Mouse (Mus musculus): Measurements from ENCODE around the gene Sept8.

The Sept8 gene

DNA sequence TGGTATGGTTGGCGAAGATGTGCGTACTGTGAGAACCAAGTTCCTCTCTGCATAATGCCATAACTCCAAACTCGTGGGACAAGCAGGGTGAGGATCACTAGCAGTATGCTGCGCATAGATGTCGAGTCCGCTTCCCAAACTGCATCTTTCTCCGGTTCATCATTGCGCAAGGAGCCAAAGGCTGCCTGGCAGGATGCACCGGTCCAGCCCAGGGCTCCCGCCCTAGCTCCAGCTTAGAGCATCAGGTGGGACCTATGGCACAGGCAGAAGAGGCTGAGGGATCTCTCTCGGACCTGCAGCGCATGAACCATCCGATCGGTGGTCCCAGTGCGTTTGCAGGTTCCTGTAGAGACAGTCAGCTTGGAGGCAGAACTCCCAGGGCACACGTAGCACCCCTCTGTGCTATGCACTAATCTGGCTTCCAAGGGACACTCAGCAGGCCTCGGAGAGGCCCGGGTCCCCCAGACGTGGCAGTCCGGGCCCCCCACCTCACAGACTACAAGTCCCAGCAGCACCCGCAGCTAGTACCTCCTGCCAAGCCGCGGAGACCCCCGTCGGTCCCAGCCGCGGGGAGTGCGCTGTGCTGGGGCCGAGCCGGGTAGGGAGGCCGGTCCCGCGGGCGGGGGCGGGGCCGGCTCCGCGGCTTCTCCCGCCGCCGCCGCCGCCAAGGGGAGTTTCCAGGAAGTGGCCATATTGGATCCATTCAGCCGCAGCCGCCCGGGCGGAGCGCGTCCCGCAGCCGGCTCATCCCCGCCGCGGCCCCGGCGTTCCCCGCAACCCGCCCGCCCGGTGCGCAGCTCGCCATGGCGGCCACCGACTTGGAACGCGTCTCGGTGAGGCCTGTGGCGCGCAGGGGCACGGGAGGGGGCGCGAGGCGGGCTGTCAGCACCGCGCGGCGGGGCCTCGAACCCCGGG, at the start of gene Sept8:
Gene Sept8, plus strand, starts transcription at position 51 of the 915 bp plus-strand sequence.
- DNase-seq (ENCODE audit: extremely low spot score, low read depth, low spot score), result no peak

DNA sequence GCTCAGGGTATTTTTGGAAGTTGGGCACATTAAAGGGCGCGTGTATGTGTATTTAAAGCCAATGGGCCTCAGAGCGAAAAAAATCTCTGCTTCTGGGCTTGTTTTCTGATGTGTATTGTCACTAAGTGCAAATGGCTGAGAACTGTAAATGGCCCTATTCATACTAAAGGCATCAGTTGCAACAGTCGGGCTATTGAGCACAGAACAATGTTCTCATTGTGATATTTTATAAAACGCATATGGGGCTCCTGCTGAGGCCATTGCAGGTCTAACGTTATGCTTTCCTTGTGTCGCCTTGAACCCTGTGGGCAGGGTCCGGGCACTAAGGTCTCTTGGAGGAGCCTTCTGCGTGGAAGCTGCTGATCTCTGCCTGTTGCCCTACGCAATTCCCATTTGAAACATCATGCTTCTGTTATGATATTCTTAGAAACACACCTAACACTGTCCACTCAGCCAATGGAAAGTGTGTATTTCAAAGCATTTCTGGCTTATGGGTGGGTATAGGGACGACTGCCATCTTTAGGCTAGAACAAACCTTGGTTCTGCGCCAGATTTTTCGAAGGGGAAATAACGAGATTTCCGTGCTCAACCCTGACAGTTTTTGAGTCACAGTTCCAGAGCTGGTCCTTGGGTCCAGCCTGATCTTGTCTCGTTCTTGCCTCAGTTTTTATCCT, 49.6 kb upstream of the Sept8 start:
- no peak for DNase-seq (ENCODE audit: extremely low spot score, low read depth, low spot score)

DNA sequence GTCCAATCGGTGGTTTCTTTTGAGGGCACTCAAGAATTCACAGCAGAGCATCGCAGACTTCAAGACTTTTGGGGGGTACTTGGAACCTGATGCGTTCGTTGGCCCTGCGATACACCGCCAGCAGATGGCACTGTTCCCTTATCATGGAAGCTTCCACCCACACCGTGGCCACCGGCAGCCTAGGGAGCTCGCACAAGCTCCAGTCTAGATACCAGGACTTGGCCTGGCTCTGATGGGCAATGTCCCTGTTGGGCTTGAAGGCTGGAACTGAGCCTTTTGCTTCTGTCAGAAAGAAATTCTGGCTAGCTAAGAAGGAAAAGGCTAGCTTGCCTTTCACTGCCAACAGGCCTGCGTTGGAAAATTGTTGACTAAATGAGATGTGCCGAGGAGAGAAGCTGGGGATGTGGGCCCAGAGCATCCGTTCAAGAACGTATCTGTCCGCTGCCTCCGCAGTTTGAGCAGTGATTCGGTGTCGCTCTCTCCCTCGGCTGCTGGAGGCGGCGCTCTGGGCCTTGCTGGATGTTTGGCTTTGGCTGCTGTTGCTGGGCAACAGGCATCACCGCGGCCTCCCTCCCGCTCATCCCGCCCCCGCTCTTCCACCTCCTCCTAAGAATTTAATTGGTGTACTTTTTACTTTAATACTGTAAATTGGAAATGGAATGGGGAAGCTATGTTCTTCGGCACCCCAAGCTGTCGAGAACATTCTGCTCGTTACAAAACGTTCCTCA, 48.9 kb upstream of the Sept8 start, which contains the start of gene Gm9837:
Gene Gm9837, minus strand, starts transcription at position 512 of the 728 bp plus-strand sequence.
- peak; percentile 73 for DNase-seq (ENCODE audit: extremely low spot score, low read depth, low spot score)

DNA sequence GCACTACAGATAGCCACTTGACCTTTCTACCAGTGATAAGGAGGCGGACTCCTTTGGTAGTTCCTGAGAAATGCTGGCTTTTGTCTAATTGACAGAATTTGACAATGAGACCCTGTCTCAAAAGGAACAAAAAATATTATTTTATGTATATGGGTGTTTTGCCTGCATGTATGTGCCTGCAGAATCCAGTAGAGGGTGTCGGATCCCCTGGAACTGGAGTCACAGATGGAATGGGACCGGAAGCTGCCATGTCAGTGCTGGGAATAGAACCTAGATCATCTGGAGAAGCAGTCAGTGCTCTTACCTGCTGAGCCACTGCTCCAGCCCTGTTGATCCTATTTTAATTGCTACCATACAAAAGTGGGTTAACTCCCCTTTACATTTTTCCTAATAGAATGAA, 46.3 kb upstream of the Sept8 start:
- DNase-seq (ENCODE audit: extremely low spot score, low read depth, low spot score), result no peak

DNA sequence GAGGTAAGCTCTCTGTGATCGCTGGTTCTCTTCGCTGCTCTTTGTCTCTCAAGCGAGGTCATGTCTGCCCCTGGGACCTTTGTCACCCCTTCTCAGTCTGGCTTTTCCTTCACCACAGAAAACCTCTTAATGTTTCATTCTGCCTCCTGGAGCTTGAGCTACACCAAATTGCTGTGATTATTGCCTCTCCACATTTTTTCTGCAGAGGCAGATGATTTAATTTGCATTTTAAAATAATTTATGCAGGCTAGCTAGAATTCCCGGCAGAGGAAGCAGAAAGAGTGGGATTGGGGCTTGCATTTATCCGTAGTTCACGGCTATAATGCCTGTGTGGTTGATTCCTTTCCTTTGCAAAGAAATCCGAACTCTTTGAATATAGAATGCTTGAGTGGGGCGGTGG, 43.4 kb upstream of the Sept8 start:
- no peak for DNase-seq (ENCODE audit: extremely low spot score, low read depth, low spot score)

DNA sequence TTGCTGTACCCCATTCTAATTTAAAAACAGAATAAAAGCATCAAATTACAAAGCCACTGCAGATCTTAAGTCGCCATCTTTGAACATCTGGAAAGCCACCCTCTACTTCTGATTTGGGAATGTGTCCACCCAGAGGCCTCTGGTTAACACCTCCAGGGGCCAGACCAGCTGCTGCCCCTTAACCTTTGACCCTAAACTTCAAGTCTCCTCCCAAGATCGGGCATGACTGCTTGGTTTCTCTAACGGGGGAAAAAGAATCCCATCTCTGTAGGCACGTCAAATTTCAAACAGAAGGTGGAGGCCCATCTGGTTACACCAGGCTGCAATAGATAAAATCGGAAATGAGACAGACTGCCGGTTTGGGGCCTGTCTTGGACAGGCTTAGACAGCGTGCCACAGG, 41.2 kb upstream of the Sept8 start:
- DNase-seq (ENCODE audit: extremely low spot score, low read depth, low spot score), result no peak

DNA sequence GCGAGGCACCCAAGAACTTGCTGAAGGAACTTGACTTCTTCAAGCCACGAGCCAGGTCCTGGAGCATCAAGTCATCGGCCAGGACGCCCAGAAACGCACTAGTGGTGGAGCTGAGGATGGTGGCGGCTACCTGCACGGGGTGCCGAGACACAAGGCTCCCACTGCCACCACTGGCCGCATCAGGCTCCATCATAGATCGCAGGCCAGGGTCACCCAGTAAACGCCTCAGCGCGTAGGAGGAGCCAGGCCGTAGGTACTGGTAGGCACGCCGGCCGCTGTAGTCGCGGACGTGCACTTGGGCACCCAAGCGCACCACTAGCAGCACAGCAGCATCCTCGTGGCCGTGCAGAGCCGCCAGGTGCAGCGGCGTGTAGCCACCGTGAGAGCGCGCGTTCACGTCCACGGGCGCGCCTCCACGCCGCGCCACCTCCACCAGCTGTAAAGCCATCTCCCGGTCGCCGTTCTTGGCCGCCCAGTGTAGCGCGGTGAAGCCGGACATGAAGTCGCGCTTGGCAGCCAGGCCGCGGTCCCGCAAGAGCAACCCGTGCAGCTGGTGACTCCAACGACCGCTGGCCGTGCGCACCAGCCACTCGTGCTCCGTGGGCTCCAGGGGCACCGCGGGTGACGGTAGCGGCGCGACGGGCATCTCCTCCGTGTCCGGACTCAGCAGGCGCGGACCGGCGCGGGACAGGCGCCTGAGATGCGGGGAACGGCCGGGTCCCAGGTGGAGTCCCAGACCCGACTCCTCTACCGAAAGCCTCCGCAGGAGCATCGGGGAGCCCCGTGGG, 40.5 kb upstream of the Sept8 start:
- DNase-seq (ENCODE audit: extremely low spot score, low read depth, low spot score), result no peak

DNA sequence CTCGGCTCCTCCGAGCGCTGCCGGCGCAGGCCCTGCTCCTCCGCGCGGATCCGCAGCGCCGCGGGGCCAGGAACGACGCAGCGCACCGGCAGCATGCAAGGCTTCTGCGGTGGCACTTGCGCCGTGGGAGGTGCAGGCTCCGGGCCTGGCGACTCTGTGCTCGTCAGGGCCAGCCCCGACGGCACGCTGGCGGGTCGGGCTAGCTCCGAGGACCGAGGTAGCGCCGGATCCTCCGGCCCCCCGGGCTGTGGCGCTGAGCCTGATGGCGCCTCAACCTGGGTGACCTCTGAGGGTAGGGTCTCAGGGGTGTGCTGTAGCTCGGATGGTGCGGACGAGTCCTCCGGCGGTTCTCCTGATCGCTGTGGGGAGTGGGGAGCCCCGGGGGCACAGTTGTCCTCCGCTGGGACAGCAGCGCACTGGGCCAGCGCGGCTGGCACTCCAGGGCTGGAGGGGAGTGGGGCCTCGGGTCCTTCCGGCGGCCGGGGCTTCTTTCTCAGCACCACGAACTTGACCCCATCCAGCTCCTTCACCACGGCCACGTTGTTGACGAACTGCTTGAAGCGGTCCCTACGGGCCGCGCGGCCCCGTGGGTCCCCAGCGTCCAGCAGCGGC, 39.8 kb upstream of the Sept8 start:
- no peak for DNase-seq (ENCODE audit: extremely low spot score, low read depth, low spot score)

DNA sequence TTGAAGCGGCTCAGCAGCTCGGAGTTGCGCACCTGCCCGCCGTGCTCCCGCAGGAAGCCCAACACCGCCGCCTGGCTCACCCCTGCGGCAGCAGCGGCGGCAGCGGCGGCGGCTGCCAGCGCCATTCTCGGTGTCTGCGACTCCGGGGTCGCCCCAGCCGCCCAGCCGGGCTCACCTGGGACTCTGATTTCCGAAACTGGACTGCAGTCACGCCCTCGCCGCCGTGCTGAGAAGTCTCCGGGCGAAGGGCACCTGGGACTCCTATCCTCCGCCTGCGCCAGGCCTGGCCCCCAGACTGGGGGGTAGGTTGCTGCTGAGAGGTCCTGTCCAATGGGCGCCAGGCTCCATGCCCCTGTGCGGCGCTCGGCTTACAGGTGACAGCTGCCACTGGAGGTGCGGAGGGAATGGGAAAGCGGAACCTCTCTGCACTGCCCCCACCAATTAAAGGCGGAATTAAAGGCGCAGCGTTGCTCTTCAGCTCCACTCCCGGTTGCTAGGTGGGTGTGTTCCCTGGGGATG, 39.2 kb upstream of the Sept8 start, which contains the start of the genes Gm9945 and Sowaha:
Gene Gm9945, plus strand, starts transcription at position 384 of the 519 bp plus-strand sequence.
Gene Sowaha, minus strand, starts transcription at position 492 of the 519 bp plus-strand sequence.
- no peak for DNase-seq (ENCODE audit: extremely low spot score, low read depth, low spot score)

DNA sequence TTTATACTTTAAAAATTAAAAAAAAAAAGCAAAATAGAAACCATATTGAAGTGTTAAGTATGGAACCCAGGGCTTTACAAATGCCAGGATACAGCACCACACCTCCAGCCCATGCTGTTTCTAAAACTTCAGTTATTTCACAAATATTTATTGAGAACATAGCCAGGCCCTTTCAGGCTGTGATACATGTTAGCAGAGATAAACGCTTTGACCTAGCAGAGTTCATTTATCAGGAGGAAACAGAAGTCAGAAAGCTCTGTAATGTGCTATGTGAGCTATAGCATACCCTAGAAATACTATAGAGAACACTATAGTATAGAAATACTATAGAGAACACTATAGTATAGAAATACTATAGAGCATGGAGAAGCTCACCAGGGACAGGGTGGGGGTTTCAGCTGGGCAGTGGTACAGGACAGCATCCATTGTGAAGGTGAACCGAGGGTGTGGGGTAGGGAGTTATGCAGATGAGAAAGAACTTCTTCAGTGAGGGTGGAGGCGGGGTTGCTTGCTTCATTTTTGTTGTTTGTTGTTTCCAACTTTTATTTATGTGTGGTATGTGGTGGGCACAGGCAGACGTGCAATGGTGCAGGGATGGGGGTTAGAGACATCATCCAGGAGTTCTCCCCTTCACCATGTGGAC, 37.8 kb upstream of the Sept8 start:
- DNase-seq (ENCODE audit: extremely low spot score, low read depth, low spot score), result no peak

DNA sequence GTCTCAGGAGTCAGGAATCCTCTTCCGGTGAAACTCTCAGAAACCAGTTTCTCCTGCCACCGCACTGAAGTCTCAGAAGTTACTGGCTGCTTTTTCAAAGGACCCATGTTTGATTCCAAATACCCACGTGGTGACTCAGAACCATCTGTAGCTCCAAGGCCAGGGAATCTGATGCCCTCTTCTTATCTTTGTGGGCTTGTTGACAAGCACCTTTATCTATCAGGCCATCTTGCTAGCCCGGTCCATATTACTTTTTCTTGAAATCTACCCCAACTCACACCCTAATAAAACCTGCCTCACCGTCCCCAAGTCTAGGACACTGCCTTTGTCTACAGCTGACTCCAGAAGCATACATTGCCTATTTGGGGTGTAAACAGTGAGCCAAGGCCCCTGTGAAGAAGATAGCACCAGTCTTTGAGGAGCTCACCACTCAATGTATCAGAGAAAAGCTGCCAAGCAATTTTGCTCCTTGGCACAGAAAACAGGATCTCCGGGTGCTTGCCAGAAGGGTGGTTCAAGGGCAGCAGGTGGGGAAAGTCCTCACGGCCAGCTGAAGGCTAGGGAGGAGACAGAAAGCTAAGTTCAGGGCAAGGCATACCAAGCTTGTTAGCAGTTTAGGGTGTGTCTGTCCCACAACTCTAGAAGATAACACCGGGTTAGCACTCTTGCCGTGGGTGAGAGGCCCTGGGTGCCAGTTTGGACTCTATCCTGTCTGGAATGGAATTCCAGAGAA, 35.7 kb upstream of the Sept8 start:
- DNase-seq (ENCODE audit: extremely low spot score, low read depth, low spot score), result no peak

DNA sequence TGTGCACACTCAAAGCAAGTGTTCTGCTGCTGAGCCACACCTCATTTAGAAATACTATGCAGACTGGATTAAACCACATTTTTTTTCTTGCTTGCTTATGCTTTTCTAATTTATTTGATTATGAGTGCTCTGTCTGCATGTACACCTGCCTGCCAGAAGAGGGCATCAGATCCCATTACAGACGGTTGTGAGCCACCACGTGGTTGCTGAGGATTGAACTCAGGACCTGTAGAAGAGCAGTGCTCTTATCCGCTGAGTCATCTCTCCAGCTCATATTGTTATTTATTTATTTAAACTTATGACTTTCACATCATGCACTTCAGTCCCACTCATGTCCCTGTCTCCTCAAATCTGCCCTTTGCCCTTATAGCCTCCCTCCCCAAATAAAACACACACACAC, 33.3 kb upstream of the Sept8 start:
- DNase-seq (ENCODE audit: extremely low spot score, low read depth, low spot score), result no peak

DNA sequence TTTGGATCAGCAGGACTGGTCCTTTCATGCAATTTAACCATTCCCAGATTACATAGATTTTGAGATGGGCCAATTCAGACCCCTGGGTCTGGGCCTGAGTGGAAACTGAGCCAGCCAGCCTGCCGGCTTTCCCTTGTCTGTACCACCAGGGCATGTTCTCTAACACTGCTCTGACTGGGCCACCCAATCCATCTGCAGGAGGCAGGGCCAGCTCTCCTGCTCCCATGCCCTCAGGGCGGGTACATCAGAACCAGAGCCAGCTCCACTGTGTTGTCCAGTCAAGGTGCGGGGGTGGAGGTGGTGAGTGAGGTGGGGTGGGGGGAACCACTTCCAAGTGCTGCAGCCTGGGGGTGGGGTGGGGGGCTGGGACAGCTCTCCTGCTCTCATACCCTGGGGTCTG, 32.7 kb upstream of the Sept8 start:
- no peak for DNase-seq (ENCODE audit: extremely low spot score, low read depth, low spot score)

DNA sequence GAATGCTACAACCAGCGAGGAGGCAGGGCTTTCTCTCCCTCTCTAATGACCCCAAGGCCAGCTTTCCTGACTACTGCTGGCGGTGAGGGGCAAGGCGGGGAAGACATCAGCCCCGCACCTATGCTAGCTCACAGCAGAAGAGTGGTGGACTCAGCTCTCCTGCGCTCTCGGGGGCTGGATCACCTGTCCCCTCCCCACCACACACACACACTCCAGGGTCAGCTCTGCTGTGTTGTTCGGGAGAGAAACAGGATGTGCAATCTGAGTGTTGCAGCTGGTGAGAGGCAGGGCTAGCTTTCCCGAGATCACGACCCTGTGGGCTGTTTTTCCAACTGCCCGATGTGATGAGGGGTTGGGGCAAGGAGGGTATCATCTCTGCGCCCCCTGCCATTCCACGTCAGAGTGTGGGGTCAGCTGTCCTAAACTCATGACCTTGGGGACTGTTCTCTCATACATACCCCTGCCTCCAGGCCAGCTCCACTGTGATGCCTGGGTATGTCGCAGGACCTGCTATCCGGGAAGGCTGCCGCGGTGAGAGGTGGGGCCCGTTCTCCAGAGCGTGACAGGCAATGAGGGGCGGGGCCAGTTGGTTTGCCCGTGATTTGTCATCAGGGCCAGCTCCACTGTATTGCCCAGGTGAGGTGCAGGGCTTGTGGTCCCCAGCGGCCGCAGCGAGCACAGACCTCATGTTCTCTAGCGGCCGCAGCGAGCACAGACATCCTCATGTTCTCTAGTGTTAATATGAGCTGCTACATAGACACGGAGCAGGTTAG, 32.0 kb upstream of the Sept8 start:
- DNase-seq (ENCODE audit: extremely low spot score, low read depth, low spot score), result no peak

DNA sequence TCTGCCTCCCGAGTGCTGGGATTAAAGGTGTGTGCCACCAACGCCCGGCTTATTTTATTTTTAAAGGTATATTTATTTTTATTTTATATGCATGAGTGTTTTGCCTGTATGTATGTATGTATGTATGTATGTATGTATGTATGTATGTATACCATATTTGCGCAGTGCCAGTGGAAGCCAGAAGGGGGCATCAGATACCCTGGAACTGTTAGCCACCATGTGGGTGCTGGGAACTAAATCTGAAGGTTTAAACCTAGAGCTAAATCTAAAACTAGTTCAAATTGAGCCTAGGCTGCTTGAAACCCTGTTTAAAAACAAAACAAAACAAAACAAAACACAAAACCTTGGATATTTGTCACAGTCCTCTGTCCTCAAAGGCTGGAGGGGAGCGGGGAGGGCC, 30.1 kb upstream of the Sept8 start:
- no peak for DNase-seq (ENCODE audit: extremely low spot score, low read depth, low spot score)

DNA sequence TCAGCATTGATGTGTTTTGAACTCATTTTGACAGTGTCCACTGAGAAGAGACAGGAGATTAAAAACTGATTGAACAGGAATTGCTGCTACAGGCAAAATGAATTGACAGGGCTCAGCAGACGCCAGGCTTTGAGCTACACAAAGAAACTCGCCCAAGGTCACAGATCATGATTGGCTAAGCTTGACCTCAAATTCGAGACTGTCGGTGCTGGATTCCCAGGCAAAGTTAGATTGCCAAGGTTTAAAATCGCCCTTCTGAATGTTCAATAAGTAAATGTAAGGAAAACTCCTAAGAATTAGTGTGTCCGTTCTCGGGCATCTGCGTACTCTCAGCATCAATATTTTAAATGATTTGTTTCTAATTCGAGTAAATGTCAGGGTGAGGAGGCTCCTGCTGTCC, 29.6 kb upstream of the Sept8 start:
- no peak for DNase-seq (ENCODE audit: extremely low spot score, low read depth, low spot score)

DNA sequence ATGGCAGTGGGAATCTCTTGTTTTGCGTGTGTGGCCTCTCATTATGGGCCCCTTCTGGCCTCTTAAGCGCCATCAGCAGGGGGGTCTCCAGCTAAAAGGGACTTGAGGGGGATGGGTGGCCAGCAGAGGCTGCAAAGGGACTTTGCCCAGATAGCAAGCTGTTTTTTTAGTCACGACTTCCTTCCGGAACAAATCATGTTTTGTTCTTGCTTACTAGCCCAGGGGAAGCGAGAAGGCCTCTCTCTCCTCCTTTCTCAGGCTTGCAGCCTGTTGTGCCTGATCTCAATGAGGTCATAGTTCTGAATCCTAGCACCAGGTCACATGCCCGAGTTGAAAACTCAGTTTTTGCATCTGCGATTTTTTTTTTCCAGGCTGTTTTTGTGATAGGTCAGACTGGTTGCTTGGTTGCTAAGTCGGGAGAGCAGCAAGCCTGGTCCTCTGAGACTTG, 27.1 kb upstream of the Sept8 start:
- no peak for DNase-seq (ENCODE audit: extremely low spot score, low read depth, low spot score)
